Mouse (Mus musculus): ENCODE data around the gene Atg7. TPM values are rescaled to one million over a fixed set of nuclear protein-coding genes. Genes with fewer than 3 reads are reported as not detected.

Gene Atg7
- total and polyA plus RNA-seq, 2 experiments: 18.8 to 31.7 TPM

GRCm38 (mm10) chr6:114896281-114896680, 253.4 kb downstream of the Atg7 start:
- WGBS: 10% methylated on average over 2 of the region's 2 CpGs
- Histone ChIP-seq H3K79me2 (ENCODE audit: control insufficient read depth, insufficient read depth, low read length) (peaks cover 45% of the 10 kb centered on the region), H3K4me3 (ENCODE audit: insufficient read depth, low read depth, low read length) (no peak overlapping the region), H3K27me3 (ENCODE audit: control insufficient read depth, insufficient read depth, low read length) (no peaks in the 10 kb centered on the region), H3K9ac (ENCODE audit: low read depth, low read length) (no peak overlapping the region), H3K4me1 (ENCODE audit: control insufficient read depth, insufficient read depth, low read length) (peaks cover 50% of the 10 kb centered on the region), H3K27ac (replicated peaks; ENCODE audit: insufficient read depth, low read depth, low read length) (peak overlapping the region; percentile 52), H3K36me3 (ENCODE audit: control insufficient read depth, insufficient read depth, low read length) (no peaks in the 10 kb centered on the region)
- TF ChIP-seq POLR2A (IDR thresholded peaks at IDR 0.05; ENCODE audit: extremely low read depth, insufficient read depth, low read length): no peak
- TF ChIP-seq CTCF (IDR thresholded peaks at IDR 0.05; ENCODE audit: low read depth, low read length): no peak
- peak; percentile 88 for DNase-seq (ENCODE audit: extremely low read depth, low read depth, low spot score)

GRCm38 (mm10) chr6:114898949-114899348, 256.1 kb downstream of the Atg7 start:
- DNase-seq (ENCODE audit: extremely low read depth, low read depth, low spot score): no peak
- no peak for TF ChIP-seq POLR2A (IDR thresholded peaks at IDR 0.05; ENCODE audit: extremely low read depth, insufficient read depth, low read length)
- TF ChIP-seq CTCF (IDR thresholded peaks at IDR 0.05; ENCODE audit: low read depth, low read length): no peak
- Histone ChIP-seq H3K27me3 (ENCODE audit: control insufficient read depth, insufficient read depth, low read length) (no peaks in the 10 kb centered on the region), H3K79me2 (ENCODE audit: control insufficient read depth, insufficient read depth, low read length) (peaks cover 51% of the 10 kb centered on the region), H3K4me3 (ENCODE audit: insufficient read depth, low read depth, low read length) (no peak overlapping the region), H3K36me3 (ENCODE audit: control insufficient read depth, insufficient read depth, low read length) (no peaks in the 10 kb centered on the region), H3K4me1 (ENCODE audit: control insufficient read depth, insufficient read depth, low read length) (peaks cover 44% of the 10 kb centered on the region), H3K27ac (replicated peaks; ENCODE audit: insufficient read depth, low read depth, low read length) (no peak overlapping the region), H3K9ac (ENCODE audit: low read depth, low read length) (no peak overlapping the region)
- 90% methylated on average over 4 of the region's 4 CpGs for WGBS

DNA sequence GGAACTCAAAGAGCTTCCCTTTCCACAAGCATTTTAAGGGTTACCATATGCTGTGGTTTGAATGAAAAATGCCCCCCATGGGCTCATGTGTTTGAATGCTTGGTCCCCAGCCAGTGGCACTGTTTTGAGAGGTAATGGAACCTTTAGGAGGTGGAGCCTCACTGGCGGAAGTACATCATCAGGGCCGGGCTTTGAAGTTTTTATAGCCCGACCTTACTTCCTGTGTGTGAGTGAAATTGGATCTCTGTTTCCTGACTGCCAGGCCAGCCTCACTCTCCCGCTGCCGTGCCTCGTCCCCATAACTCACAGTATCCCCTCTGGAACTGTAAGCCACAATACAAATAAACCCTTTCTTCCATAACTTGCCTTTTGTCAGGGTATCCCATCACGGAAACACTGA, 256.8 kb downstream of the Atg7 start:
- Histone ChIP-seq H3K9ac (ENCODE audit: low read depth, low read length) (no peak overlapping the region), H3K4me3 (ENCODE audit: insufficient read depth, low read depth, low read length) (no peak overlapping the region), H3K79me2 (ENCODE audit: control insufficient read depth, insufficient read depth, low read length) (peaks cover 54% of the 10 kb centered on the region), H3K4me1 (ENCODE audit: control insufficient read depth, insufficient read depth, low read length) (peaks cover 43% of the 10 kb centered on the region), H3K36me3 (ENCODE audit: control insufficient read depth, insufficient read depth, low read length) (no peaks in the 10 kb centered on the region), H3K27me3 (ENCODE audit: control insufficient read depth, insufficient read depth, low read length) (no peaks in the 10 kb centered on the region), H3K27ac (replicated peaks; ENCODE audit: insufficient read depth, low read depth, low read length) (no peak overlapping the region)
- DNase-seq (ENCODE audit: extremely low read depth, low read depth, low spot score): no peak
- TF ChIP-seq CTCF (IDR thresholded peaks at IDR 0.05; ENCODE audit: low read depth, low read length) (no peak), POLR2A (IDR thresholded peaks at IDR 0.05; ENCODE audit: extremely low read depth, insufficient read depth, low read length) (no peak)
- WGBS: 65% methylated on average over 7 of the region's 7 CpGs

DNA sequence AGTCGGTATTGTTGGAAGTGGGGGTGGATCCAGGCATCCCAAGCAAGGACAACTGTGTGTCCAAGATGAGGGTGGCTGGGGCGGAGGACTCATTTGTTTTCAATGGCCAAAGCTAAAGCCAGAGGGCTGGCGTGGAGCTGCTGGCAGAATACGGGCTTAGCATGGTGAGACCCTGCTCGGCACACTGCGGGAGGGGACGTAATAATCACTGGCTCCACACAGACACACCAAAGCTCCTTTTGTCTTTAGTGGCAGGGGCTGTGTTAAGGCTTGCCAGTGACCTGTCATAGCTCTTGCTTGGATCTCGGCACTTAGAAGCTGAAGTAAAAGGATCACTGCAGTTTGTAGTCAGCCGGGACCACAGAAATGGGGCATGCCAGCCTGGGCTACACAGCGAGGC, 257.3 kb downstream of the Atg7 start:
- DNase-seq (ENCODE audit: extremely low read depth, low read depth, low spot score): no peak
- H3K9ac ChIP-seq (ENCODE audit: low read depth, low read length): no peak overlapping the region
- 88% methylated on average over 10 of the region's 10 CpGs for WGBS
- H3K4me1 ChIP-seq (ENCODE audit: control insufficient read depth, insufficient read depth, low read length): peaks cover 40% of the 10 kb centered on the region
- no peak for TF ChIP-seq CTCF (IDR thresholded peaks at IDR 0.05; ENCODE audit: low read depth, low read length)
- H3K79me2 ChIP-seq (ENCODE audit: control insufficient read depth, insufficient read depth, low read length): peaks cover 59% of the 10 kb centered on the region
- no peak overlapping the region for H3K27ac ChIP-seq (replicated peaks; ENCODE audit: insufficient read depth, low read depth, low read length)
- no peaks in the 10 kb centered on the region for H3K27me3 ChIP-seq (ENCODE audit: control insufficient read depth, insufficient read depth, low read length)
- no peak overlapping the region for H3K4me3 ChIP-seq (ENCODE audit: insufficient read depth, low read depth, low read length)
- no peaks in the 10 kb centered on the region for H3K36me3 ChIP-seq (ENCODE audit: control insufficient read depth, insufficient read depth, low read length)

GRCm38 (mm10) chr6:114901321-114901824, 258.5 kb downstream of the Atg7 start:
- no peak overlapping the region for H3K9ac ChIP-seq (ENCODE audit: low read depth, low read length)
- no peak overlapping the region for H3K27ac ChIP-seq (replicated peaks; ENCODE audit: insufficient read depth, low read depth, low read length)
- WGBS: 12% methylated on average over 12 of the region's 12 CpGs
- DNase-seq (ENCODE audit: extremely low read depth, low read depth, low spot score): peak; percentile 72
- H3K36me3 ChIP-seq (ENCODE audit: control insufficient read depth, insufficient read depth, low read length): no peaks in the 10 kb centered on the region
- TF ChIP-seq POLR2A (IDR thresholded peaks at IDR 0.05; ENCODE audit: extremely low read depth, insufficient read depth, low read length) (no peak), CTCF (IDR thresholded peaks at IDR 0.05; ENCODE audit: low read depth, low read length) (no peak)
- H3K4me1 ChIP-seq (ENCODE audit: control insufficient read depth, insufficient read depth, low read length): peaks cover 45% of the 10 kb centered on the region
- peaks cover 66% of the 10 kb centered on the region for H3K79me2 ChIP-seq (ENCODE audit: control insufficient read depth, insufficient read depth, low read length)
- no peaks in the 10 kb centered on the region for H3K27me3 ChIP-seq (ENCODE audit: control insufficient read depth, insufficient read depth, low read length)
- H3K4me3 ChIP-seq (ENCODE audit: insufficient read depth, low read depth, low read length): no peak overlapping the region

DNA sequence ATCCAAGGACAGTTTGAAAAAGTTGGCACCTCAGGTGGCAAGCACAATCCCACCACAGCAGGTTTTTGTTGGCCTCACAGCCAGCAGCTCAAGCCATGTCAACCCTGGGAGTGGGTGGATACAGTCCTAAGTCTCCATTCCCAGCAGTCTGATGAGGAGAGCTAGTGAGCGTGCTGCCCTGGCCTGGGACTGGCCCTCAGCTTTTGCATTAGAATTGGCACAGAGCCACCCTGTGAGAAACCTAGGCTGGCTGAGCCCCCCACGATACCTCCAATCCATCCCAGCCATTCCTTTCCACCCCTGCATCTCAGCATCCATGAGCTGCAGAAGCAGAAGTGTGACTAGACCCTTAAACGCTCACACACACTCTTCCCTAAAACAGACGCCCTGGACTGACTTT, 259.0 kb downstream of the Atg7 start:
- Histone ChIP-seq H3K79me2 (ENCODE audit: control insufficient read depth, insufficient read depth, low read length) (peaks cover 66% of the 10 kb centered on the region), H3K27ac (replicated peaks; ENCODE audit: insufficient read depth, low read depth, low read length) (no peak overlapping the region), H3K36me3 (ENCODE audit: control insufficient read depth, insufficient read depth, low read length) (no peaks in the 10 kb centered on the region), H3K27me3 (ENCODE audit: control insufficient read depth, insufficient read depth, low read length) (no peaks in the 10 kb centered on the region), H3K9ac (ENCODE audit: low read depth, low read length) (no peak overlapping the region), H3K4me3 (ENCODE audit: insufficient read depth, low read depth, low read length) (no peak overlapping the region), H3K4me1 (ENCODE audit: control insufficient read depth, insufficient read depth, low read length) (peaks cover 41% of the 10 kb centered on the region)
- TF ChIP-seq CTCF (IDR thresholded peaks at IDR 0.05; ENCODE audit: low read depth, low read length) (no peak), POLR2A (IDR thresholded peaks at IDR 0.05; ENCODE audit: extremely low read depth, insufficient read depth, low read length) (no peak)
- no peak for DNase-seq (ENCODE audit: extremely low read depth, low read depth, low spot score)
- WGBS: 66% methylated on average over 4 of the region's 4 CpGs
